Mouse (Mus musculus) heart, postnatal 4 days (tissue): Measurements from ENCODE around the gene 9130008F23Rik. TPM values are rescaled to one million over a fixed set of nuclear protein-coding genes. Genes with fewer than 3 reads are reported as not detected.

ENCODE experiments used
- total RNA-seq, 2 experiments: library from RNA; stranded (reverse); gene quantifications; 2 replicates each; pipeline ENCODE4 v1.2.3; 2021

9130008F23Rik gene
- total RNA-seq, 2 experiments from 2014 or later = 0.38 to 1.0 TPM

Other genes with a start within 250 kb of the 9130008F23Rik start
- not detected for gene Esp3, start 248.5 kb downstream of the 9130008F23Rik start, total RNA-seq
- gene Esp1, start 153.4 kb downstream of the 9130008F23Rik start, total RNA-seq = not detected
- gene Crisp2, start 73.6 kb downstream of the 9130008F23Rik start, total RNA-seq = not detected
- gene Rhag, start 69.4 kb downstream of the 9130008F23Rik start, total RNA-seq = 1 to 10 TPM in 1 of 2 experiments, under 1 TPM in 1; 0.21 to 1.1 TPM
- not detected for gene Glyatl3, start 33.8 kb upstream of the 9130008F23Rik start, total RNA-seq
- gene Mut, start 54.1 kb upstream of the 9130008F23Rik start, total RNA-seq = 10 to 100 TPM; 55.9 to 60.0 TPM
- 10 to 100 TPM; 11.8 to 11.9 TPM for gene Cenpq, start 54.5 kb upstream of the 9130008F23Rik start, total RNA-seq